Mouse (Mus musculus): ENCODE results near the gene Timm50. TPM values are rescaled to one million over a fixed set of nuclear protein-coding genes. Genes with fewer than 3 reads are reported as not detected.
A peak's percentile ranks its signal among the peaks of the same experiment; 100 is the strongest.

Timm50 gene
- total RNA-seq (2021) = 100 to 1,000 TPM; 108 to 114 TPM
- long read RNA-seq, experiment 1, transcript Timm50-201 (11 exons, 1,515 nt) = major isoform, 282 of 346 reads
- long read RNA-seq, experiment 1, partial matches to known transcripts = 26 of 346 reads
- long read RNA-seq, experiment 1, other reads (novel, unspliced or antisense) = 38 of 346 reads
- long read RNA-seq, experiment 2, transcript Timm50-201 (11 exons, 1,515 nt) = major isoform, 165 of 193 reads
- long read RNA-seq, experiment 2, partial matches to known transcripts = 7 of 193 reads
- long read RNA-seq, experiment 2, other reads (novel, unspliced or antisense) = 21 of 193 reads

GRCm38 (mm10) chr7:28311926-28312543, at the start of gene Timm50:
Gene Timm50 (minus strand): TSS chr7:28312072.
- DNase-seq = peak; percentile 99

- DNase-seq = no peak
Observed at GRCm38 (mm10) chr7:28360291-28360690, 48.4 kb upstream of the Timm50 start.

- no peak for DNase-seq
Observed at GRCm38 (mm10) chr7:28359854-28360253, 48.0 kb upstream of the Timm50 start.

GRCm38 (mm10) chr7:28358431-28358830, 46.6 kb upstream of the Timm50 start:
- no peak for DNase-seq

GRCm38 (mm10) chr7:28357984-28358383, 46.1 kb upstream of the Timm50 start:
- DNase-seq = peak; percentile 48

- DNase-seq = peak; percentile 65
Observed at GRCm38 (mm10) chr7:28356981-28357380, 45.1 kb upstream of the Timm50 start.

- no peak for DNase-seq
Observed at GRCm38 (mm10) chr7:28355221-28355620, 43.3 kb upstream of the Timm50 start.

GRCm38 (mm10) chr7:28354596-28354995, 42.7 kb upstream of the Timm50 start:
- DNase-seq = no peak

- no peak for DNase-seq
Observed at GRCm38 (mm10) chr7:28354113-28354581, 42.3 kb upstream of the Timm50 start.

GRCm38 (mm10) chr7:28353267-28353666, 41.4 kb upstream of the Timm50 start:
- no peak for DNase-seq

- DNase-seq = no peak
Observed at GRCm38 (mm10) chr7:28351676-28352191, 39.9 kb upstream of the Timm50 start.

- peak; percentile 99 for DNase-seq
Observed at GRCm38 (mm10) chr7:28350155-28350883, 38.4 kb upstream of the Timm50 start, which contains the start of gene Rps16. Gene Rps16 (plus strand): TSS chr7:28350652.

GRCm38 (mm10) chr7:28348601-28349000, 36.7 kb upstream of the Timm50 start:
- DNase-seq = no peak

GRCm38 (mm10) chr7:28347746-28348145, 35.9 kb upstream of the Timm50 start:
- DNase-seq = peak; percentile 86

- DNase-seq = peak; percentile 78
Observed at GRCm38 (mm10) chr7:28344637-28345036, 32.8 kb upstream of the Timm50 start.

- no peak for DNase-seq
Observed at GRCm38 (mm10) chr7:28341381-28341780, 29.5 kb upstream of the Timm50 start.

- DNase-seq = peak; percentile 73
Observed at GRCm38 (mm10) chr7:28339213-28339917, 27.5 kb upstream of the Timm50 start.

- peak; percentile 97 for DNase-seq
Observed at GRCm38 (mm10) chr7:28338108-28338998, 26.5 kb upstream of the Timm50 start, which contains the start of gene Supt5. Gene Supt5 (minus strand): TSS chr7:28338746.

- DNase-seq = no peak
Observed at GRCm38 (mm10) chr7:28335471-28335870, 23.6 kb upstream of the Timm50 start.

GRCm38 (mm10) chr7:28334534-28334933, 22.7 kb upstream of the Timm50 start:
- DNase-seq = no peak

GRCm38 (mm10) chr7:28328260-28328659, 16.4 kb upstream of the Timm50 start:
- DNase-seq = no peak
